Mouse (Mus musculus) bone marrow macrophage, adult 2 months (primary cell): ENCODE results near the gene Cers6.

Experiments used
- CTCF ChIP-seq: IDR thresholded peaks from 2 replicates; pipeline ENCODE4 v1.5.1; 2012; ENCODE audit warnings: low read depth, mild to moderate bottlenecking, low read length, moderate library complexity
- POLR2A ChIP-seq: IDR thresholded peaks from 2 replicates; pipeline ENCODE4 v1.6.1; 2012; ENCODE audit warnings: mild to moderate bottlenecking, low read depth, low read length, borderline replicate concordance

- TF ChIP-seq CTCF (no peak), POLR2A (no peak)
Measured at GRCm38 (mm10) chr2:69077189-69077588, 215.9 kb downstream of the Cers6 start.
